ENCODE assay signal across 9 mouse cellular contexts in the genomic region with DNA sequence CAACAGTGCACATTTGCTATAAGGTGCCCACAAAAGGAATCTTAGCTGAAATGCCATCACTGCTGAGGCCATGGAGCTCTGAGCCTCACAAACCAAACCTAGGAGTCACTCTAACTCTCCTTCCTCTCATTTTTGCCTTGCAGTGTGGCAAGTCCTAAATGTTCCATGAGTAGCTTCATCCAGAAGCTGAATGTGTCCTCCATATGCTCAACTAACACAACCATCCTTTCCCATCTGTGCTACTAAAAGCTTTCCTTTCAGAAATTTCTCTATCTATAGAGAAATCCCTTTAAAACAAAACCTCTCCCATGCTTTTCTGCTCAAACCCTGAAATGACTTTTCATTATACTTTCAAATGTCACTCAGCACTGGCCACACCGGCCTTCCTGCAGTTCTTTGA.
"Had no signal": no experiment of that assay in that cellular context is flagged by ENCODE, and none has a peak within 500 bp of the region (broad histone marks: within the 10 kb centered on the region; RNA-seq: fewer than 3 reads in every experiment).

No protein-coding gene starts in this region.

- DNase-seq: kidney, adult 2 months; kidney, postnatal 25 days; liver, embryonic 13.5 days; lung, adult 2 months; lung, postnatal 14 days; right cerebral cortex, postnatal 25 days; thymus, adult 2 months; thymus, postnatal 14 days; thymus, postnatal 4 days had no signal
